Mouse (Mus musculus): ENCODE results near the gene Smarcd3. TPM values are rescaled to one million over a fixed set of nuclear protein-coding genes. Genes with fewer than 3 reads are reported as not detected.

Smarcd3 gene
- polyA plus RNA-seq, 1 experiment from 2014 or later: 76.1 TPM

GRCm38 (mm10) chr5:24542643-24543042 is 81.6 kb downstream of the Smarcd3 start:
- Histone ChIP-seq H3K36me3 (ENCODE audit: control insufficient read depth, insufficient read depth, low read length) (no peaks in the 10 kb centered on the region), H3K4me3 (ENCODE audit: low read depth, low read length) (no peak overlapping the region), H3K27me3 (ENCODE audit: control insufficient read depth, insufficient read depth, low read length) (peaks cover under 1% of the 10 kb centered on the region), H3K9me3 (replicated peaks; ENCODE audit: control insufficient read depth, low read length) (no peaks in the 10 kb centered on the region), H3K4me2 (no peak overlapping the region), H3K4me1 (ENCODE audit: control insufficient read depth, insufficient read depth, low read length) (peaks cover 16% of the 10 kb centered on the region), H3K9ac (ENCODE audit: low read depth, low read length) (no peak overlapping the region), H3K27ac (ENCODE audit: low read depth, low read length) (no peak overlapping the region)
- WGBS (ENCODE audit: insufficient replicate concordance): 77% methylated on average over 7 of the region's 7 CpGs
- ATAC-seq (replicated peaks; ENCODE audit: insufficient number of reproducible peaks, low FRiP score, low TSS enrichment): no peak

- Histone ChIP-seq H3K4me2 (peak overlapping the region; percentile 68), H3K9ac (ENCODE audit: low read depth, low read length) (peak overlapping the region; percentile 4; the same call in 1 of the 2 replicates), H3K27me3 (ENCODE audit: control insufficient read depth, insufficient read depth, low read length) (peaks cover 3% of the 10 kb centered on the region), H3K4me1 (ENCODE audit: control insufficient read depth, insufficient read depth, low read length) (peaks cover 16% of the 10 kb centered on the region), H3K27ac (ENCODE audit: low read depth, low read length) (no peak overlapping the region), H3K36me3 (ENCODE audit: control insufficient read depth, insufficient read depth, low read length) (no peaks in the 10 kb centered on the region), H3K9me3 (replicated peaks; ENCODE audit: control insufficient read depth, low read length) (no peaks in the 10 kb centered on the region), H3K4me3 (ENCODE audit: low read depth, low read length) (peak overlapping the region; percentile 21)
- no peak for ATAC-seq (replicated peaks; ENCODE audit: insufficient number of reproducible peaks, low FRiP score, low TSS enrichment)
- WGBS (ENCODE audit: insufficient replicate concordance): 6% methylated on average over 6 of the region's 6 CpGs
Measured at GRCm38 (mm10) chr5:24541144-24541569, 83.1 kb downstream of the Smarcd3 start.

MicroRNAs within 50 kb of the gene (microRNA counts, 519-probe panel; counts per million panel counts)
- 32.2 counts per million for microRNA mmu-miR-671-3p
- microRNA mmu-miR-671-5p: 32.2 counts per million

Small RNA genes within 50 kb of the gene (microRNA-seq; reads per million reads assigned to microRNA genes)
- gene Mir671 (ENCODE audit: borderline number of aligned reads): 372 reads per million, percentile 77 among the genes with 10 or more reads in this experiment

Other genes with a start within 250 kb of the Smarcd3 start
- 0.49 and 1.5 TPM in 2 replicates for gene Atg9b, start 232.3 kb downstream of the Smarcd3 start, polyA plus RNA-seq (2014; fragmentation: Nextera tagmentation; extraction: Ambion mirVana)
- gene Abcb8, start 230.7 kb downstream of the Smarcd3 start, polyA plus RNA-seq (2014; fragmentation: Nextera tagmentation; extraction: Ambion mirVana): 44.6 and 53.1 TPM in 2 replicates
- 0.20 TPM in 1 of 2 replicates, not detected in the other for gene Asic3, start 211.0 kb downstream of the Smarcd3 start, polyA plus RNA-seq (2014; fragmentation: Nextera tagmentation; extraction: Ambion mirVana)
- 34.0 and 36.2 TPM in 2 replicates for gene Cdk5, start 200.9 kb downstream of the Smarcd3 start, polyA plus RNA-seq (2014; fragmentation: Nextera tagmentation; extraction: Ambion mirVana)
- 17.7 and 17.9 TPM in 2 replicates for gene Slc4a2, start 200.6 kb downstream of the Smarcd3 start, polyA plus RNA-seq (2014; fragmentation: Nextera tagmentation; extraction: Ambion mirVana)
- 158 and 165 TPM in 2 replicates for gene Fastk, start 179.1 kb downstream of the Smarcd3 start, polyA plus RNA-seq (2014; fragmentation: Nextera tagmentation; extraction: Ambion mirVana)
- gene Tmub1, start 176.6 kb downstream of the Smarcd3 start, polyA plus RNA-seq (2014; fragmentation: Nextera tagmentation; extraction: Ambion mirVana): 21.5 and 22.6 TPM in 2 replicates
- gene Agap3, start 172.2 kb downstream of the Smarcd3 start, polyA plus RNA-seq (2014; fragmentation: Nextera tagmentation; extraction: Ambion mirVana): 24.6 and 28.8 TPM in 2 replicates
- gene Gbx1, start 97.2 kb downstream of the Smarcd3 start, polyA plus RNA-seq (2014; fragmentation: Nextera tagmentation; extraction: Ambion mirVana): 0.04 TPM in 1 of 2 replicates, not detected in the other
- 3.2 and 3.4 TPM in 2 replicates for gene Asb10, start 83.4 kb downstream of the Smarcd3 start, polyA plus RNA-seq (2014; fragmentation: Nextera tagmentation; extraction: Ambion mirVana)
- not detected in 2 replicates for gene 4931409K22Rik, start 67.6 kb downstream of the Smarcd3 start, polyA plus RNA-seq (2014; fragmentation: Nextera tagmentation; extraction: Ambion mirVana)
- gene Abcf2, start 46.9 kb downstream of the Smarcd3 start, polyA plus RNA-seq (2014; fragmentation: Nextera tagmentation; extraction: Ambion mirVana): 75.6 and 78.6 TPM in 2 replicates
- gene Chpf2, start 37.7 kb downstream of the Smarcd3 start, polyA plus RNA-seq (2014; fragmentation: Nextera tagmentation; extraction: Ambion mirVana): 8.1 and 9.8 TPM in 2 replicates
- 28.2 and 30.7 TPM in 2 replicates for gene Nub1, start 61.1 kb upstream of the Smarcd3 start, polyA plus RNA-seq (2014; fragmentation: Nextera tagmentation; extraction: Ambion mirVana)
- gene Wdr86, start 106.3 kb upstream of the Smarcd3 start, polyA plus RNA-seq (2014; fragmentation: Nextera tagmentation; extraction: Ambion mirVana): 11.5 and 13.6 TPM in 2 replicates
- 2.8 and 3.5 TPM in 2 replicates for gene Crygn, start 133.6 kb upstream of the Smarcd3 start, polyA plus RNA-seq (2014; fragmentation: Nextera tagmentation; extraction: Ambion mirVana)
- 242 and 245 TPM in 2 replicates for gene Rheb, start 218.2 kb upstream of the Smarcd3 start, polyA plus RNA-seq (2014; fragmentation: Nextera tagmentation; extraction: Ambion mirVana)

Measured in heart, embryonic 11.5 days (tissue).